Mouse (Mus musculus) kidney, embryonic 14.5 days (tissue): ENCODE results near the gene Olfr1256. TPM values are rescaled to one million over a fixed set of nuclear protein-coding genes. Genes with fewer than 3 reads are reported as not detected.

Experiments
- ATAC-seq: fragments of 200-750 bp; cut with Nextera tagmentation; 2 replicates; pipeline ENCODE4 v1.8.0; 2017; ENCODE audit warnings: moderate number of reproducible peaks, mild to moderate bottlenecking, moderate TSS enrichment, moderate library complexity; ENCODE audit not compliant: low FRiP score, low TSS enrichment
- H3K27ac ChIP-seq: fragments of 300-500 bp; sonication (generic); 2 replicates; pipeline ENCODE4 v1.5.1; 2014; ENCODE audit warnings: low read depth, mild to moderate bottlenecking, low read length, moderate library complexity, mixed read lengths
- H3K27me3 ChIP-seq: fragments of 300-500 bp; sonication (generic); 2 replicates; pipeline ENCODE4 v1.6.1; 2014; ENCODE audit warnings: mild to moderate bottlenecking, low read length; ENCODE audit not compliant: control insufficient read depth, insufficient read depth
- H3K36me3 ChIP-seq: fragments of 300-500 bp; sonication (generic); 2 replicates; pipeline ENCODE4 v1.6.1; 2014; ENCODE audit warnings: low read length, mixed read lengths; ENCODE audit not compliant: control insufficient read depth, insufficient read depth
- H3K4me1 ChIP-seq: fragments of 300-500 bp; sonication (generic); 2 replicates; pipeline ENCODE4 v1.6.1; 2014; ENCODE audit warnings: low read length, mixed read lengths; ENCODE audit not compliant: control insufficient read depth, insufficient read depth
- H3K4me2 ChIP-seq: fragments of 300-500 bp; sonication (generic); replicated peaks from 2 replicates; pipeline ENCODE4 v1.6.1; 2014; ENCODE audit warnings: low read depth, mild to moderate bottlenecking, low read length
- H3K4me3 ChIP-seq: fragments of 300-500 bp; sonication (generic); 2 replicates; pipeline ENCODE4 v1.5.1; 2014; ENCODE audit warnings: mild to moderate bottlenecking, low read length
- H3K9ac ChIP-seq: fragments of 300-500 bp; sonication (generic); 2 replicates; pipeline ENCODE4 v1.6.1; 2014; ENCODE audit warnings: low read depth, mild to moderate bottlenecking, low read length, moderate library complexity
- H3K9me3 ChIP-seq: fragments of 300-500 bp; sonication (generic); 2 replicates; pipeline ENCODE4 v1.6.1; 2016; ENCODE audit warnings: low read length; ENCODE audit not compliant: control insufficient read depth
- WGBS: fragments of 180-500 bp; shearing (Covaris S2); extraction: QIAGEN DNeasy Blood & Tissue Kit; methylation state at CpG from one replicate; pipeline ENCODE4 v1.1.7; 2014; 5-methylcytosine and 5-hydroxymethylcytosine counted together
- polyA plus RNA-seq: library from polyadenylated mRNA; unstranded; fragments of >200 nt; fragmentation: Nextera tagmentation; extraction: Ambion mirVana; gene quantifications from 2 replicates; pipeline ENCODE4 v1.2.1, GENCODE M21; 2014

Gene Olfr1256
- polyA plus RNA-seq: not detected in 2 replicates

- Histone ChIP-seq H3K4me1 (no peaks in the 10 kb centered on the region), H3K27me3 (no peaks in the 10 kb centered on the region), H3K4me2 (no peak within 1 kb of the TSS), H3K27ac (no peak within 1 kb of the TSS), H3K36me3 (no peaks in the 10 kb centered on the region), H3K9ac (no peak within 1 kb of the TSS), H3K4me3 (no peak within 1 kb of the TSS), H3K9me3 (no peaks in the 10 kb centered on the region)
- ATAC-seq: no peak
- 36% methylated on average over 2 of the region's 2 CpGs for WGBS
These were observed at the start of gene Olfr1256 for GRCm38 (mm10) chr2:89841455-89841854. Gene Olfr1256 (minus strand): TSS chr2:89841555.

DNA sequence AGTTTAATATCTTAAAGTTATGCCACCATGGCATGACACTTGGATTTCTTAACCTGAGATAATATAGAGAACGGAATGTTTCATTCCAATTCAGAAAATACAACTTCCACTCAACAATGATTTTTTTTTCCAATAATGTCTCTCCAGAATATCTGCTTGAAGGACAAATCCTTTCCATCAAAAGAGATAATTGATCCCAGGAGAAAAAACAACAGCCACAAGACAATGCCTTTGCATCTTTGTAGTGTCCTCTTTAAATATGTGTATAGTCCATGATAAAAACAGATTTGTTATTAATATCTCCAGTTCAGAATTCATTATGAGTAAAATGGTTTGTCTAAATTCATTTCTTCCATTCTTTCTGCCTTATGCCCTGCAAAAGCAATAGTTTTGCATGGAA is 36.8 kb upstream of the Olfr1256 start, which contains the start of gene Olfr1257:
Olfr1257 (plus strand) TSS at position 301 of the 400 bp plus-strand sequence.
- no peaks in the 10 kb centered on the region for H3K4me1 ChIP-seq
- H3K9me3 ChIP-seq: no peaks in the 10 kb centered on the region
- no peaks in the 10 kb centered on the region for H3K27me3 ChIP-seq
- no peak within 1 kb of the TSS for H3K4me3 ChIP-seq
- no peak within 1 kb of the TSS for H3K4me2 ChIP-seq
- H3K36me3 ChIP-seq: no peaks in the 10 kb centered on the region
- WGBS: 93% methylated on average over 1 of the region's 1 CpGs
- H3K27ac ChIP-seq: no peak within 1 kb of the TSS
- H3K9ac ChIP-seq: no peak within 1 kb of the TSS
- no peak for ATAC-seq

DNA sequence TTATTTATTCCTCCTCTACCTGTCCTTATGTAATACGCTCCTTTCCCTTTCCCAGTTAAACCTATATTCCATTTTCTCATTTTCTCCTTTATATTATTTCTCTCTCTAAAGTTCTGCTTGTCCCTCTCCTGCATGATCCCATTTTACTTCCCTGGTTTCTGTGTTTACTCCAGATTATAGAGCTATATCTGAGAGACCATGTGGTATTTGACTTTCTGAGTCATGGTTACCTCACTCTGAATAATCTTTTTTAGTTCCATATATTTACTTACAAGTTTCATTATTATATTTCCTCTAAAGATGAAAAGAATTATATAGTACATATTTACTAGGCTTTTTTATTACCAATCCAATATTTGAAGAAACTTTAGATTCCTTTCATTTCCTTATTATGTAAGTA is 7.9 kb upstream of the Olfr1256 start:
- no peak for ATAC-seq
- Histone ChIP-seq H3K9me3 (no peaks in the 10 kb centered on the region), H3K4me1 (no peaks in the 10 kb centered on the region), H3K4me3 (no peak overlapping the region), H3K27ac (no peak overlapping the region), H3K9ac (no peak overlapping the region), H3K27me3 (no peaks in the 10 kb centered on the region), H3K4me2 (no peak overlapping the region), H3K36me3 (no peaks in the 10 kb centered on the region)
- 88% methylated on average over 1 of the region's 1 CpGs for WGBS

DNA sequence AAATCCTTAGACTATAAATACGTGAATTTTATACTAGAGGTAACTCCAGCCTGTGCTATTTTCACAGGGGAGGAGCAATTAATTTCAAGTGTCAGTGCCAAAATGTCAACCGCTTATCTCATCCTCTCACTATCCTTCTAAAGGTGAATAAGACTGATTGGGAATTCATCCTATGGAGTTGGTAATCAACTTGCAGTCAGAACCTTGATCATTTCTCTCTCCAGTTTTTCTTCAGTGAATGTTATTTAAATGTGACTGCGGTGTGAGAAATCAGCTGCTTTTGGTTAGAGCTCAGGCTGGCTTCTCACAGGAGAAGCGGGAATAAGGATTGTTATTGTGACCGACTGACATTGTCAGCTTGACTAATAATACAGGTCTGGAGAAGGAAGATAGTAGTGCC is 6.8 kb upstream of the Olfr1256 start, which contains the start of gene Olfr48:
Olfr48 (minus strand) TSS at position 101 of the 400 bp plus-strand sequence.
- H3K4me1 ChIP-seq: no peaks in the 10 kb centered on the region
- no peaks in the 10 kb centered on the region for H3K27me3 ChIP-seq
- H3K9me3 ChIP-seq: no peaks in the 10 kb centered on the region
- H3K9ac ChIP-seq: no peak within 1 kb of the TSS
- no peaks in the 10 kb centered on the region for H3K36me3 ChIP-seq
- ATAC-seq: no peak
- 92% methylated on average over 5 of the region's 5 CpGs for WGBS
- H3K27ac ChIP-seq: no peak within 1 kb of the TSS
- no peak within 1 kb of the TSS for H3K4me3 ChIP-seq
- no peak within 1 kb of the TSS for H3K4me2 ChIP-seq

- 66% methylated on average over 1 of the region's 1 CpGs for WGBS
- no peak overlapping the region for H3K4me3 ChIP-seq
- H3K9me3 ChIP-seq: peaks cover 4% of the 10 kb centered on the region; the same call in 1 of the 2 replicates
- no peak overlapping the region for H3K27ac ChIP-seq
- H3K4me2 ChIP-seq: no peak overlapping the region
- no peaks in the 10 kb centered on the region for H3K27me3 ChIP-seq
- no peak for ATAC-seq
- H3K4me1 ChIP-seq: no peaks in the 10 kb centered on the region
- H3K36me3 ChIP-seq: no peaks in the 10 kb centered on the region
- H3K9ac ChIP-seq: no peak overlapping the region
These were observed 21.1 kb downstream of the Olfr1256 start for GRCm38 (mm10) chr2:89820216-89820615.

DNA sequence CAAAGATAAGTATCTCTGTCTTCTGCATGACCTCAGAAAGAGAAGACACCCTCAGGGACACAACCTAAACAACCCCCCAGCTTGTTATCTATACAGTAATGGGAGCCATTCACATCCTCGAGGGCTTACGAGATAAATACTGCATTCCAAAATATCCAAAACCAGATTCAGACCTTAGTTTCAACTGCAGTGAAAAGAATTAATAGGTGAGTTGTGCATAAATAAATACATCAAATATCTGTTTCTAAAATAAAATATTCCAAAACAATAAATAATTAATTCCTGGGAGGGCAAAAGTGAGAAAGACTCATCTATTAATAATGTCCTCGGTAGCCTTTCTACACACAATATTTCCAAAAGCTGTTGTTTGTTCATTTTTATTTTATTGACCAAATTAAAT is 29.6 kb downstream of the Olfr1256 start, which contains the start of gene Olfr1255:
Olfr1255 (plus strand) TSS at position 301 of the 400 bp plus-strand sequence.
- Histone ChIP-seq H3K36me3 (no peaks in the 10 kb centered on the region), H3K4me3 (no peak within 1 kb of the TSS), H3K27ac (no peak within 1 kb of the TSS), H3K9me3 (no peaks in the 10 kb centered on the region), H3K4me1 (no peaks in the 10 kb centered on the region), H3K4me2 (no peak within 1 kb of the TSS), H3K27me3 (no peaks in the 10 kb centered on the region), H3K9ac (no peak within 1 kb of the TSS)
- WGBS: 84% methylated on average over 3 of the region's 3 CpGs
- ATAC-seq: no peak

DNA sequence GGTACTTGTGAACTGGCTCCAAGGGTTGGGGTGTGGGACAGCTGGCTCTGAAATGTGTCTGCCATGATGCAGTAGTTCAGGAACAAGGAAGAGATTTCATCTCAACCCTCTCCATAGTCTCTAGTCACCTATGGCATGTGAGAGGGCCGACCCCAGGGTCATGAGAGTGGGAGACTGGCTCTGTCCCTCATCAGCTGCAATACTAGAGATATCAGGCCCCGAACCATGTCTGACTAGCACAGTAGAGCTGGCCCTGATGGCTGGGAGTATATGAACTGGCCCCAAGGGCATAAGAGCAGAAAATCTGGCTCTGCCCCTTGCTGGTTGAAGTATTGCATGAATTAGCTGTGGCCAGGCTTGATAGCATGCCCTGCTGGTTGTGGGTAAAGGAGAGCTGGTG is 30.6 kb downstream of the Olfr1256 start:
- WGBS: 76% methylated on average over 2 of the region's 2 CpGs
- H3K9me3 ChIP-seq: no peaks in the 10 kb centered on the region
- H3K4me2 ChIP-seq: no peak overlapping the region
- H3K4me1 ChIP-seq: no peaks in the 10 kb centered on the region
- H3K36me3 ChIP-seq: no peaks in the 10 kb centered on the region
- H3K27ac ChIP-seq: no peak overlapping the region
- no peak for ATAC-seq
- H3K27me3 ChIP-seq: no peaks in the 10 kb centered on the region
- no peak overlapping the region for H3K9ac ChIP-seq
- no peak overlapping the region for H3K4me3 ChIP-seq

DNA sequence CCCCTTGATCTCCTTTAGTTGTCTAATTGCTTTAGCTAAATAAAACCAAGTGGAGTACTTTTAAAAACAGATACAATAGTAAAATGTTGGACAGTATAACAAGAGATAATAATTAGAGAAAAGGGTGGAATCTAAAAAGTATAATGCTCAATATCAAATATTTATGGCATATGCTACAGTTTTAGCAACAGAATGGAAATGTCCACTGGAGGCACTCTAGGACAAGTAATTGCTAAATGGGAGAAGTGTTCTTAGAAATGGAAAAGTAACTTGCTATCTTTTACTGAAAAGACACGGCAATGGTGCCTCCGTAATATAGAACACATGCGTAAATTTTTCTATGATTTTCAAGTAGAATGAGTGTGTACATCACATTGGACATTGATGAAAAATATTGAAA is 41.8 kb downstream of the Olfr1256 start:
- no peaks in the 10 kb centered on the region for H3K9me3 ChIP-seq
- H3K27ac ChIP-seq: no peak overlapping the region
- H3K27me3 ChIP-seq: no peaks in the 10 kb centered on the region
- no peaks in the 10 kb centered on the region for H3K36me3 ChIP-seq
- no peak overlapping the region for H3K4me2 ChIP-seq
- 93% methylated on average over 3 of the region's 3 CpGs for WGBS
- ATAC-seq: no peak
- H3K4me1 ChIP-seq: no peaks in the 10 kb centered on the region
- no peak overlapping the region for H3K9ac ChIP-seq
- H3K4me3 ChIP-seq: no peak overlapping the region

DNA sequence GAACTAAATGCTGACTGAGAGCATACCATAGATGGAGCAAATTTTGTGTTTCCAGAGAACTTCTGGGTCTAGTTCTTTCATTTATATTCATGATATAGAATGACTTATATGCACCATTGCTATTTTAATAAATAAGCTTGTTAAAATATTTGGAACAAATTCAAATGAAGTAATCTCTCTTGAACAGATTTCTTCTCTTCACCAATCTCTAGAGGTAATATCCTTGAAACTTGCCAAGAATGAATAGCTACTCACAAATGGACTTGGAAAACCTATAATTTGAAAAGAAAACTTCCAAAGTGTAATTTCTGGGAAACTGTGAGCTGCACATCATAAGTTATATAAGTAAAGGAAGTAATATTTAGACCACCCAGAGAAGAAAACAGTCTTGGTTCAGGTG is 47.8 kb downstream of the Olfr1256 start, which contains the start of gene Olfr1254:
Olfr1254 (minus strand) TSS at position 101 of the 400 bp plus-strand sequence.
- Histone ChIP-seq H3K36me3 (no peaks in the 10 kb centered on the region), H3K4me3 (no peak within 1 kb of the TSS)
- ATAC-seq: no peak

More for the DNA sequence above, 47.8 kb downstream of the Olfr1256 start, which contains the start of gene Olfr1254:
- Histone ChIP-seq H3K4me2 (no peak within 1 kb of the TSS), H3K9me3 (no peaks in the 10 kb centered on the region), H3K27me3 (no peaks in the 10 kb centered on the region), H3K9ac (no peak within 1 kb of the TSS), H3K27ac (no peak within 1 kb of the TSS), H3K4me1 (no peaks in the 10 kb centered on the region)
